Mouse (Mus musculus) CH12.LX (cell line): Measurements from ENCODE around the gene Mael. TPM values are rescaled to one million over a fixed set of nuclear protein-coding genes. Genes with fewer than 3 reads are reported as not detected.

ENCODE experiments used
- DNase-seq: peaks from one replicate; pipeline ENCODE4 v3.0.0-alpha.2; 2013; ENCODE audit errors: extremely low read depth
- H3K27ac ChIP-seq: 2 replicates; pipeline ENCODE4 v1.5.1; 2012; ENCODE audit warnings: low read depth, mild to moderate bottlenecking, control low read depth, moderate library complexity; ENCODE audit not compliant: insufficient read depth
- H3K27me3 ChIP-seq: replicated peaks from 2 replicates; pipeline ENCODE3; 2012; ENCODE audit warnings: inconsistent platforms
- H3K36me3 ChIP-seq, 2 experiments: replicated peaks in 1 of 2; 2 replicates each; pipeline versions ENCODE3 to v1.6.1; 2012; ENCODE audit warnings: inconsistent platforms in 1 of 2, low read length in 1 of 2, mild to moderate bottlenecking in 1 of 2, mixed read lengths in 1 of 2, moderate library complexity in 1 of 2; ENCODE audit not compliant: control insufficient read depth in 1 of 2, insufficient read depth in 1 of 2
- H3K4me1 ChIP-seq, 2 experiments: 2 replicates each; pipeline ENCODE4 v1.6.1; 2012; ENCODE audit warnings: inconsistent platforms in 1 of 2, moderate library complexity in 1 of 2; ENCODE audit not compliant: insufficient read depth in 2 of 2, control insufficient read depth in 1 of 2
- H3K4me2 ChIP-seq: 2 replicates; pipeline ENCODE4 v1.6.1; 2012; ENCODE audit warnings: low read depth, mild to moderate bottlenecking, control low read depth; ENCODE audit not compliant: poor library complexity, insufficient read depth, severe bottlenecking
- H3K4me3 ChIP-seq, 3 experiments: fragments of 150-350 bp in 1 of 3; sonication (generic) in 1 of 3; replicated peaks in 1 of 3; 2 replicates each; pipeline versions ENCODE3 to v1.5.1; 2011 to 2012; ENCODE audit warnings: low read depth in 2 of 3, low read length in 2 of 3, mild to moderate bottlenecking in 2 of 3, moderate library complexity in 2 of 3, control low read depth in 1 of 3, improper control_type of control experiment in 1 of 3, inconsistent platforms in 1 of 3, mixed read lengths in 1 of 3; ENCODE audit not compliant: poor library complexity in 1 of 3
- H3K79me2 ChIP-seq: replicated peaks from 2 replicates; pipeline ENCODE4 v1.6.1; 2012; ENCODE audit warnings: mild to moderate bottlenecking, moderate library complexity; ENCODE audit not compliant: control insufficient read depth, poor library complexity, insufficient read depth, severe bottlenecking; ENCODE audit errors: extremely low read depth
- H3K9ac ChIP-seq: 2 replicates; pipeline ENCODE4 v1.6.1; 2012; ENCODE audit warnings: low read depth, mild to moderate bottlenecking, control low read depth, moderate library complexity; ENCODE audit not compliant: insufficient read depth
- H3K9me3 ChIP-seq: replicated peaks from 2 replicates; pipeline ENCODE3; 2012; ENCODE audit warnings: low read length, inconsistent platforms, mixed read lengths
- CHD1 ChIP-seq: IDR thresholded peaks from 2 replicates; pipeline ENCODE4 v1.6.1; 2012; ENCODE audit warnings: low read depth, low read length, improper control_type of control experiment, inconsistent platforms
- ELF1 ChIP-seq: IDR thresholded peaks from 2 replicates; pipeline ENCODE4 v1.6.1; 2014; ENCODE audit warnings: low read depth, mild to moderate bottlenecking, inconsistent platforms, low read length, improper control_type of control experiment
- ETS1 ChIP-seq: conservative IDR thresholded peaks from 2 replicates; pipeline ENCODE4 v1.6.1; 2012; ENCODE audit warnings: low read depth, mild to moderate bottlenecking, inconsistent platforms, low read length, improper control_type of control experiment, moderate library complexity
- IRF4 ChIP-seq: IDR thresholded peaks from 2 replicates; pipeline ENCODE4 v1.6.1; 2014; ENCODE audit warnings: low read depth, mild to moderate bottlenecking, inconsistent platforms, low read length, improper control_type of control experiment
- JUND ChIP-seq: conservative IDR thresholded peaks from 2 replicates; pipeline ENCODE4 v1.6.1; 2011; ENCODE audit warnings: low read depth, low read length, improper control_type of control experiment
- MAFK ChIP-seq: IDR thresholded peaks from 2 replicates; pipeline ENCODE4 v1.6.1; 2011; ENCODE audit warnings: low read length, improper control_type of control experiment; ENCODE audit not compliant: insufficient replicate concordance
- MAX ChIP-seq: IDR thresholded peaks from 2 replicates; pipeline ENCODE4 v1.6.1; 2011; ENCODE audit warnings: low read length, improper control_type of control experiment
- MAZ ChIP-seq: IDR thresholded peaks from 2 replicates; pipeline ENCODE4 v1.6.1; 2012; ENCODE audit warnings: low read depth, mild to moderate bottlenecking, inconsistent platforms, low read length, improper control_type of control experiment, moderate library complexity
- MEF2A ChIP-seq: IDR thresholded peaks from 2 replicates; pipeline ENCODE4 v1.6.1; 2014; ENCODE audit warnings: low read depth, mild to moderate bottlenecking, inconsistent platforms, low read length, improper control_type of control experiment, borderline replicate concordance
- NELFE ChIP-seq: IDR thresholded peaks from 2 replicates; pipeline ENCODE4 v1.6.1; 2011; ENCODE audit warnings: low read depth, low read length, improper control_type of control experiment
- NRF1 ChIP-seq: IDR thresholded peaks from 2 replicates; pipeline ENCODE4 v1.6.1; 2014; ENCODE audit warnings: low read depth, mild to moderate bottlenecking, inconsistent platforms, low read length, improper control_type of control experiment, moderate library complexity
- PAX5 ChIP-seq: IDR thresholded peaks from 2 replicates; pipeline ENCODE4 v1.6.1; 2012; ENCODE audit warnings: low read length, inconsistent platforms, mixed read lengths
- POLR2A ChIP-seq: IDR thresholded peaks from 2 replicates; pipeline ENCODE4 v1.6.1; 2011; ENCODE audit warnings: low read depth, mild to moderate bottlenecking, improper control_type of control experiment, low read length
- RAD21 ChIP-seq: IDR thresholded peaks from 2 replicates; pipeline ENCODE4 v1.6.1; 2011; ENCODE audit warnings: low read depth, mild to moderate bottlenecking, low read length, improper control_type of control experiment, moderate library complexity
- RCOR1 ChIP-seq: conservative IDR thresholded peaks from 2 replicates; pipeline ENCODE4 v1.6.1; 2012; ENCODE audit warnings: low read depth, mild to moderate bottlenecking, inconsistent platforms, low read length, improper control_type of control experiment
- SIN3A ChIP-seq: IDR thresholded peaks from 2 replicates; pipeline ENCODE4 v1.6.1; 2012; ENCODE audit warnings: low read length, improper control_type of control experiment, inconsistent platforms
- TBP ChIP-seq: conservative IDR thresholded peaks from 2 replicates; pipeline ENCODE4 v1.6.1; 2011; ENCODE audit warnings: low read depth, low read length, improper control_type of control experiment
- TCF12 ChIP-seq: IDR thresholded peaks from 2 replicates; pipeline ENCODE4 v1.6.1; 2014; ENCODE audit warnings: low read depth, mild to moderate bottlenecking, inconsistent platforms, low read length, improper control_type of control experiment
- ZMIZ1 ChIP-seq: IDR thresholded peaks from 2 replicates; pipeline ENCODE4 v1.6.1; 2012; ENCODE audit warnings: low read depth, mild to moderate bottlenecking, inconsistent platforms, low read length, improper control_type of control experiment
- dilution Hi-C: fragments of 300-500 bp; cut with MboI; formaldehyde crosslinking; loops from 2 replicates; pipeline ENCODE4 v1.14.3; 2020; ENCODE audit warnings: low sequenced_read_pairs; ENCODE audit not compliant: extremely low pct_unique_long_range_greater_than_20kb, extremely low pct_ligation_motif_present
- in situ Hi-C: fragments of 300-500 bp; cut with MboI; formaldehyde crosslinking; loops from 3 replicates; pipeline ENCODE4 v1.14.3; 2019; ENCODE audit warnings: low sequenced_read_pairs, low pct_ligation_motif_present, low pct_unique_long_range_greater_than_20kb, mixed read lengths
- polyA plus RNA-seq: library from polyadenylated mRNA; unstranded; fragments of >175 nt; gene quantifications from 2 replicates; pipeline ENCODE4 v1.2.1, GENCODE M21; 2012; ENCODE audit warnings: low read depth; ENCODE audit not compliant: insufficient read length
- total RNA-seq, 2 experiments: library from RNA; depleted of rRNA; stranded (reverse); fragments of 300-350 nt in 1 of 2; fragments of >200 nt in 1 of 2; gene quantifications; 2 replicates each; pipeline ENCODE4 v1.2.3; 2012 to 2014

Gene Mael
- total and polyA plus RNA-seq, 3 experiments: not detected

- Histone ChIP-seq H3K36me3 (no peaks in the 10 kb centered on the region), H3K4me3 (no peak overlapping the region), H3K79me2 (no peaks in the 10 kb centered on the region), H3K4me2 (no peak overlapping the region)
- TF ChIP-seq RAD21 (no peak), MAX (no peak), CHD1 (no peak), NRF1 (no peak)
- TF ChIP-seq, all 38 proteins: peak for 0
- H3K9me3 ChIP-seq: no peaks in the 10 kb centered on the region
- H3K4me1 ChIP-seq: 0 out of 4 replicates have a peak, but pooled peaks cover 2 to 5% of the 10 kb centered on the region in 2 experiments
- no peak overlapping the region for H3K27ac ChIP-seq
- in situ Hi-C loops: loop anchor here (25.0 kb wide), 2 partner anchors 141 to 509 kb away; no protein-coding TSS in a partner anchor
- dilution Hi-C loops: no loop called here
- DNase-seq: no peak
- H3K27me3 ChIP-seq: no peaks in the 10 kb centered on the region
- H3K9ac ChIP-seq: no peak overlapping the region
These were observed 67.7 kb downstream of the Mael start for GRCm38 (mm10) chr1:166170852-166171251.

- peak overlapping the region; percentile 2; the same call in 1 of the 2 replicates for H3K4me2 ChIP-seq
- no peaks in the 10 kb centered on the region for H3K36me3 ChIP-seq
- dilution Hi-C loops: no loop called here
- no peak for DNase-seq
- no peak for TF ChIP-seq RCOR1
- TF ChIP-seq TBP: no peak
- 0 out of 2 replicates have a peak, but pooled peaks have one; percentile 35 for TF ChIP-seq JUND
- peak; percentile 46; the same call in 1 of the 2 replicates for TF ChIP-seq IRF4
- H3K9me3 ChIP-seq: no peaks in the 10 kb centered on the region
- H3K9ac ChIP-seq: no peak overlapping the region
- in situ Hi-C loops: loop anchor here (25.0 kb wide), 2 partner anchors 143 to 507 kb away; no protein-coding TSS in a partner anchor
- no peak overlapping the region for H3K27ac ChIP-seq
- H3K27me3 ChIP-seq: peaks cover under 1% of the 10 kb centered on the region
- no peaks in the 10 kb centered on the region for H3K79me2 ChIP-seq
- no peak overlapping the region for H3K4me3 ChIP-seq
- 0 out of 4 replicates have a peak, but pooled peaks cover 2 to 5% of the 10 kb centered on the region in 2 experiments for H3K4me1 ChIP-seq
These were observed 68.8 kb downstream of the Mael start for GRCm38 (mm10) chr1:166169713-166170112.

GRCm38 (mm10) chr1:166168017-166168416 is 70.5 kb downstream of the Mael start:
- DNase-seq: no peak
- Histone ChIP-seq H3K4me2 (no peak overlapping the region), H3K27me3 (peaks cover 4% of the 10 kb centered on the region), H3K9ac (no peak overlapping the region), H3K4me3 (no peak overlapping the region), H3K36me3 (no peaks in the 10 kb centered on the region), H3K9me3 (no peaks in the 10 kb centered on the region), H3K79me2 (no peaks in the 10 kb centered on the region), H3K27ac (no peak overlapping the region), H3K4me1 (peaks cover 2 to 5% of the 10 kb centered on the region in 2 experiments; a peak in 1 of 4 replicates)
- in situ Hi-C loops (loop anchor here (25.0 kb wide), 2 partner anchors 144 to 506 kb away; no protein-coding TSS in a partner anchor), dilution Hi-C loops (no loop called here)
- TF ChIP-seq SIN3A: no peak
- TF ChIP-seq TCF12: no peak
- no peak for TF ChIP-seq MAX
- no peak for TF ChIP-seq RAD21
- no peak for TF ChIP-seq POLR2A
- no peak for TF ChIP-seq RCOR1
- TF ChIP-seq NELFE: no peak
- no peak for TF ChIP-seq ZMIZ1
- no peak for TF ChIP-seq MAZ
- TF ChIP-seq MEF2A: no peak
- no peak for TF ChIP-seq MAFK
- TF ChIP-seq ETS1: no peak
- no peak for TF ChIP-seq CHD1
- no peak for TF ChIP-seq ELF1
- no peak for TF ChIP-seq PAX5
- TF ChIP-seq, all 38 proteins: peak for 0
